Mouse (Mus musculus) midbrain, embryonic 16.5 days (tissue): ENCODE results near the gene Plcd3. TPM values are rescaled to one million over a fixed set of nuclear protein-coding genes. Genes with fewer than 3 reads are reported as not detected.

Experiments used
- ATAC-seq: fragments of 200-750 bp; cut with Nextera tagmentation; 2 replicates; pipeline ENCODE4 v1.8.0; 2017; ENCODE audit warnings: moderate TSS enrichment
- H3K27ac ChIP-seq: fragments of 300-500 bp; sonication (generic); 2 replicates; pipeline ENCODE4 v1.5.1; 2014; ENCODE audit warnings: mild to moderate bottlenecking, low read length, mixed read lengths
- H3K27me3 ChIP-seq: fragments of 300-500 bp; sonication (generic); 2 replicates; pipeline ENCODE4 v1.6.1; 2014; ENCODE audit warnings: low read depth, low read length, mixed read lengths; ENCODE audit not compliant: control insufficient read depth, insufficient read depth
- H3K36me3 ChIP-seq: fragments of 300-500 bp; sonication (generic); 2 replicates; pipeline ENCODE4 v1.6.1; 2014; ENCODE audit warnings: mild to moderate bottlenecking, low read length, moderate library complexity, mixed read lengths; ENCODE audit not compliant: control insufficient read depth, insufficient read depth
- H3K4me1 ChIP-seq: fragments of 300-500 bp; sonication (generic); 2 replicates; pipeline ENCODE4 v1.6.1; 2014; ENCODE audit warnings: mild to moderate bottlenecking, low read length, mixed read lengths; ENCODE audit not compliant: control insufficient read depth, insufficient read depth
- H3K4me2 ChIP-seq: fragments of 300-500 bp; sonication (generic); 2 replicates; pipeline ENCODE4 v1.6.1; 2014; ENCODE audit warnings: mild to moderate bottlenecking, low read length, mixed read lengths
- H3K4me3 ChIP-seq: fragments of 300-500 bp; sonication (generic); 2 replicates; pipeline ENCODE4 v1.5.1; 2014; ENCODE audit warnings: low read depth, mild to moderate bottlenecking, low read length, moderate library complexity, mixed read lengths
- H3K9ac ChIP-seq: fragments of 300-500 bp; sonication (generic); 2 replicates; pipeline ENCODE4 v1.6.1; 2014; ENCODE audit warnings: low read depth, low read length, mixed read lengths
- H3K9me3 ChIP-seq: fragments of 300-500 bp; sonication (generic); replicated peaks from 2 replicates; pipeline ENCODE4 v1.6.1; 2014; ENCODE audit warnings: mild to moderate bottlenecking, low read length, mixed read lengths; ENCODE audit not compliant: control insufficient read depth, poor library complexity, severe bottlenecking
- WGBS: fragments of 180-500 bp; shearing (Covaris S2); extraction: QIAGEN DNeasy Blood & Tissue Kit; methylation state at CpG from one replicate; pipeline ENCODE4 v1.1.7; 2014; 5-methylcytosine and 5-hydroxymethylcytosine counted together
- polyA plus RNA-seq: library from polyadenylated mRNA; unstranded; fragments of >200 nt; fragmentation: Nextera tagmentation; extraction: Ambion mirVana; gene quantifications from 2 replicates; pipeline ENCODE4 v1.2.1, GENCODE M21; 2015

Gene Plcd3
- polyA plus RNA-seq, 1 experiment from 2014 or later = 3.6 TPM

- peak overlapping the region; percentile 39 for H3K4me3 ChIP-seq
- peaks cover 12% of the 10 kb centered on the region; the same call in 1 of the 2 replicates for H3K4me1 ChIP-seq
- WGBS = 65% methylated on average over 8 of the region's 8 CpGs
- H3K4me2 ChIP-seq = peak overlapping the region; percentile 78
- peak overlapping the region; percentile 6; the same call in 1 of the 2 replicates for H3K9ac ChIP-seq
- no peaks in the 10 kb centered on the region for H3K9me3 ChIP-seq
- no peak overlapping the region for H3K27ac ChIP-seq
- no peaks in the 10 kb centered on the region for H3K36me3 ChIP-seq
- H3K27me3 ChIP-seq = peaks cover 18% of the 10 kb centered on the region
- no peak for ATAC-seq
Observed at GRCm38 (mm10) chr11:103103621-103104020, 2.2 kb upstream of the Plcd3 start.

DNA sequence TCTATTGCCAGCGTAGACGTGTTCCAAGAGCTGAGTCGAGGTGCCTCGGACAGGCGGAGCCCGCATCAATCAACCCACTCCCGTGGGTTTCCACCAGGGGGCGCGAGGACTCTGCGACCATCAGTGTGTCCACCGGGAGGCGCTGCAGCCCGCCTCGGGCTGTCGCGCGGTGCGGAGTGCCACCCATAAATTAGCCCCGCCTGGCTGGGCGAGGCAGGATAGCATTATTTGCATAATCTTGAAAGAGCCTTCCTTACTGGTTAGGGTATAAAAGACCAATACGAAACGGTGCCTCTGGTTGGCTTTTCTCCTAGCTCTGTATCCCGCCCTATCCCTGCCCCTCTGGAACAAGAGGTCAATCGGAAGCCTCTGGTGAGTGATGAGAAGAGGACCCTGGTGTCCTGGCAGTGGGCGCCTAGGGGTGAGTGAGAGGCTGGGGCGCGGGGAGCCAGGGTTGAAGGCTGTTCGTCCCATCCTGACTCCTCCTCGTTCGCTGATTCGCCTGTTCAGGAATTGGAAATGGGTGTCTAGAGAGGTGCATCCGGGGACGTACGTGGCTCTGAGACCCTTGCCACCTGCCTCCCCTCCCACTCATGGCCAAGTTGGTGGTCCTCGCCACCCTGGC is 1.4 kb upstream of the Plcd3 start:
- WGBS = under 1% methylated on average over 35 of the region's 35 CpGs
- peak; percentile 81 for ATAC-seq
- peaks cover 18% of the 10 kb centered on the region for H3K27me3 ChIP-seq
- H3K9ac ChIP-seq = peak overlapping the region; percentile 6
- no peak overlapping the region for H3K27ac ChIP-seq
- no peaks in the 10 kb centered on the region for H3K9me3 ChIP-seq
- peaks cover 12% of the 10 kb centered on the region; the same call in 1 of the 2 replicates for H3K4me1 ChIP-seq
- H3K4me2 ChIP-seq = peak overlapping the region; percentile 78
- H3K4me3 ChIP-seq = peak overlapping the region; percentile 39
- H3K36me3 ChIP-seq = no peaks in the 10 kb centered on the region

GRCm38 (mm10) chr11:103101866-103102501 is 526 bp upstream of the Plcd3 start:
- H3K4me1 ChIP-seq = peaks cover 12% of the 10 kb centered on the region; the same call in 1 of the 2 replicates
- under 1% methylated on average over 30 of the region's 30 CpGs for WGBS
- H3K36me3 ChIP-seq = no peaks in the 10 kb centered on the region
- peak; percentile 54; the same call in 1 of the 2 replicates for ATAC-seq
- peak overlapping the region; percentile 49 for H3K9ac ChIP-seq
- peak overlapping the region; percentile 78 for H3K4me2 ChIP-seq
- peak overlapping the region; percentile 39 for H3K4me3 ChIP-seq
- no peak overlapping the region for H3K27ac ChIP-seq
- peaks cover 18% of the 10 kb centered on the region for H3K27me3 ChIP-seq
- no peaks in the 10 kb centered on the region for H3K9me3 ChIP-seq

DNA sequence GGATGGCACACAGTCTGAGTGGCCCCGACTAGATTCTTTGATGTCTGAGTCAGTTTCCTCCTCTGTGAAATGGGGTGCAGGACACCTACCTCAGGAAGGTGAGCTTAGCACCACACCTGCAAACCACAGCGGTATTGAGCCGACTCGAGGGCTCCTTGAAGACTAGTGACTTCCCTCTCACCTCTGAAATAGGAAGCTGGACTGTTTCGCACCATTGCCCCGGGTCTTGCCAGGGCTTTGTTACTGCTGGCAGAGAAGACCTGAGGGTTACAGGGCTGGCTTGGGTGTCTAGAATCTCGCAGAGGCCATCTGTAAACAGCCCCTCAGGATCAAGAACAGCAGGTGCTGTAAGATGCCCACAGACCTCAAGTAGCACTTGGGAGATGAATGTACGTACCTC is 1.1 kb downstream of the Plcd3 start:
- Histone ChIP-seq H3K27ac (no peak overlapping the region), H3K36me3 (no peaks in the 10 kb centered on the region), H3K4me2 (no peak overlapping the region), H3K9ac (no peak overlapping the region), H3K4me3 (no peak overlapping the region), H3K4me1 (peaks cover 12% of the 10 kb centered on the region; the same call in 1 of the 2 replicates), H3K27me3 (peaks cover 18% of the 10 kb centered on the region), H3K9me3 (no peaks in the 10 kb centered on the region)
- ATAC-seq = no peak
- 74% methylated on average over 8 of the region's 8 CpGs for WGBS

GRCm38 (mm10) chr11:103099352-103099940 is 2.0 kb downstream of the Plcd3 start:
- WGBS = 63% methylated on average over 12 of the region's 12 CpGs
- Histone ChIP-seq H3K4me1 (peaks cover 12% of the 10 kb centered on the region; the same call in 1 of the 2 replicates), H3K9ac (no peak overlapping the region), H3K27me3 (peaks cover 18% of the 10 kb centered on the region), H3K9me3 (no peaks in the 10 kb centered on the region), H3K4me3 (no peak overlapping the region), H3K36me3 (no peaks in the 10 kb centered on the region), H3K4me2 (no peak overlapping the region), H3K27ac (no peak overlapping the region)
- ATAC-seq = no peak

DNA sequence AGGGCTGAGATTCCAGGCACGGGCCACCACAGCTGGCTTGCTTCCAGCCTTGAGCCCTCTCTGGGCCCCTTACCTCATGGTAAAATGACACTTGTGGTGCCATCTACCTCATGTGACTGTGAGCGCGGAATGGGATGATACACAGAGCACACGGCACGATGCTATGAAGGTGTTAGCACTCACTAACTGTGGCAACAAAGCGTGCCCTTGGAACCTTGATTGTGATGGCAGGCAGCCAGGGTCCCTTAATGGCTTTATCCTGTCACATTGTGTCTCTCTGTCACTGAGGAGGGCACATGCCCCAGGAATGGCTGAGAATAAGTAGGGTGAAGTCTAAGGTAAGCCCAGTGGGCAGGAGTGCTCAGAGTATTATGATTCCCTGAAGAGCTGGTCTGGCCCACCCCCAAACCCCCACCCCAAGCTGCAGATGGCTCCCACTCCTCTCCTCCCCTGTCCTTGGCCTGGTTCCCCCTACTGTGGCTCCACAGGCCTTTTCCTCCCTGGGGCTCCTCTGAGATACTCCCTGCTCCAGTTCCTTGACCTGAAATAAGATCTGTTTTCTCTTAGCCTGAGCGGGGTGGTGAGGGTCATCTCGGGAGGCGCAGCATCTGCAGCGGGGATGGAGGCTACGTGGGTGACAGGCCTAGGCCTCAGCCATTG is 2.8 kb downstream of the Plcd3 start:
- H3K4me1 ChIP-seq = peaks cover 12% of the 10 kb centered on the region; the same call in 1 of the 2 replicates
- WGBS = 66% methylated on average over 11 of the region's 11 CpGs
- peaks cover 16% of the 10 kb centered on the region for H3K27me3 ChIP-seq
- H3K9ac ChIP-seq = no peak overlapping the region
- H3K4me3 ChIP-seq = no peak overlapping the region
- H3K27ac ChIP-seq = no peak overlapping the region
- no peak overlapping the region for H3K4me2 ChIP-seq
- no peaks in the 10 kb centered on the region for H3K9me3 ChIP-seq
- H3K36me3 ChIP-seq = no peaks in the 10 kb centered on the region
- ATAC-seq = no peak

DNA sequence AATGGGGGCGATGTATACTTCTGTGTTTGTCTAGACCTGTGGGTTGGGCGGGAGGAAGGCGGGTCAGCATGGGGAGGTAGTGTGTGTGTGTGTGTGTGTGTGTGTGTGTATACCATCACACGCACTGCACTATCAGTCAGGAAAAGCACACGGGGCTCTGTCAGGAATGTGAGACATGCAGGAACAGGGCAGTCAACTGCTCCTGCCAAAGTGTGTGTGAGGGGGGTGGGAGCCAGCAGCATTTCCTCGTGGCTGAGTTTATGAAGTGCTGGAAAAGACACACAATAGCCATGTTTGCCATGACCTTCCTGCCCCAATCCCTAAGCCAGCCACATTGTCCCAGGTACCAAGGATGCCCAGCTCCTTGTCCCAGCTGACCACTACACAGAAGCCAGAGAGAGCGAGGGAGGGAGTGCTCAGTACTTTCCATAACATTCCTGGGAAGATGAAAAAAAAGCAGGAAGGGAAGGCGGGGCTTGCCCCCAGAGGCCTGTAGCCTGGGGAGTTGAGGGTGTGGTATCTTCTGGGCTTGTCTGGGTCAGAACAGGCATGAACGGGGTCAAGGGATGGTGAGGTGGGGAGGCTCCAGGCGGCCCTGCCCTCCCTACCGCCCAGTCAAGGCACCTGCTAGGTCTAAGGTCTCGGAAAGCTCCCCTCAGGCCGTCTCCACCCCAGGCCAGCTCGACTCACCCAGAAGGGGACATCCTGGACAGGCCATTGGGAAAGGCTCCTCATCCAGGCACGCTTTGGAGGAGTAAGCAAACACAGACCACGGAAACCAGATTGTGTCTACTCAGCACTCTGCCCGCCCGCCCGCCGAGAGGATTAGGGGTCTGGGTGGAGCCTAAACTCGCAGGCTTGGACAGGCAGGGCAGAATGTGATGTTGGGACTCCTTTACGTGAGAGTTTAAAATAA is 4.2 kb downstream of the Plcd3 start:
- Histone ChIP-seq H3K9ac (no peak overlapping the region), H3K9me3 (no peaks in the 10 kb centered on the region), H3K4me1 (peaks cover 8% of the 10 kb centered on the region; the same call in 1 of the 2 replicates), H3K27ac (no peak overlapping the region), H3K4me3 (no peak overlapping the region), H3K36me3 (no peaks in the 10 kb centered on the region), H3K27me3 (peaks cover 15% of the 10 kb centered on the region), H3K4me2 (no peak overlapping the region)
- 24% methylated on average over 22 of the region's 22 CpGs for WGBS
- no peak for ATAC-seq

- no peak overlapping the region for H3K4me3 ChIP-seq
- H3K9ac ChIP-seq = no peak overlapping the region
- no peaks in the 10 kb centered on the region for H3K36me3 ChIP-seq
- WGBS = 89% methylated on average over 6 of the region's 6 CpGs
- no peak for ATAC-seq
- no peak overlapping the region for H3K4me2 ChIP-seq
- no peak overlapping the region for H3K27ac ChIP-seq
- no peaks in the 10 kb centered on the region for H3K4me1 ChIP-seq
- H3K9me3 ChIP-seq = no peaks in the 10 kb centered on the region
- H3K27me3 ChIP-seq = peaks cover 15% of the 10 kb centered on the region
Observed at GRCm38 (mm10) chr11:103095801-103096200, 5.7 kb downstream of the Plcd3 start.
